Mouse (Mus musculus): ENCODE results near the gene Col4a1. TPM values are rescaled to one million over a fixed set of nuclear protein-coding genes. Genes with fewer than 3 reads are reported as not detected.

Col4a1 gene
- polyA plus RNA-seq, 1 experiment from 2014 or later, result 289 TPM

DNA sequence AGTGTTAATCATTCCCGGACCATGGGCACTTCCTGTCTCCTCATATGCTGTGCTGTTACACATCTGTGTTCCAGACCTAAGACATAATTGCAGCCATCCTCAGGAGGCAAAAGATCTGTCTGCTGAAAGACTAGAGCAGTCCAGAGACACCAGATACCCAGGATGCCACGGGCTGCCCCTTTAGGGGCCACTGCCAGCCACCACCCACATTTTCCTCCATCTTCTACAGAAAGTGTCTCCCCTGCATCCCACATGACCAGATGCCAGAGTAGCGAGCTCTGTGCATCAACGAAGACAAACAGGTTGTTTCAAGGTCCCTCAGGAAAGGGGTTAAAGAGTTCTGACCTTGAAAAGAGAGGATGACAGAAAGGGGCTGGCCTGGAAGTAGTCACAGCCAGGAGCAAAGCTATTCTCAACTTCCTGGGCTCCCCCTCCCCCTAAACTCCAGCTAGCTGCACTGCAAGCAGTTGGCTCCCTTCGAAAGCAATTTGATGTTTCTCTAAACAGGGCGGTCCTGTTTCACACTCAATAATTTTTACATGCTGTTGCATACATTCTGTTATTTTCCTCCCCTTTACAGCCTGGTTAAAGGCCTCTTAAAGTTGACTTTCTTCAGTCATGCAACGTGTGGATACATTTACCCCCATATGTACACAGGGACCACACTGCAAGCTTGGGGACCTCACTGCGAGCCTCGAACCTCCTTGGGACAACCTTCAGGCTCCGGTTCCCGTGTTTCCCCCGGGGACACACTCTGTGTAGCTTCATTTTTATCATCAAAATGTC, 13.9 kb downstream of the Col4a1 start:
- H3K27me3 ChIP-seq (replicated peaks; ENCODE audit: control insufficient read depth, insufficient read depth, low read length), result no peaks in the 10 kb centered on the region
- H3K9ac ChIP-seq (ENCODE audit: low read depth, low read length), result no peak overlapping the region
- ATAC-seq (ENCODE audit: low read depth) (peak; percentile 63; the same call in 1 of the 2 replicates), DNase-seq (ENCODE audit: low spot score) (peak; percentile 74)
- H3K27ac ChIP-seq (replicated peaks; ENCODE audit: low read depth, low read length), result peak overlapping the region; percentile 59
- H3K4me3 ChIP-seq (ENCODE audit: low read depth, low read length), result no peak overlapping the region
- H3K4me2 ChIP-seq (ENCODE audit: low read depth, low read length), result peak overlapping the region; percentile 19; the same call in 1 of the 2 replicates
- H3K36me3 ChIP-seq (ENCODE audit: control insufficient read depth, insufficient read depth, low read length), result no peaks in the 10 kb centered on the region
- 24% methylated on average over 12 of the region's 12 CpGs for WGBS
- no peaks in the 10 kb centered on the region for H3K9me3 ChIP-seq (ENCODE audit: control insufficient read depth, low read length)
- H3K4me1 ChIP-seq (ENCODE audit: control insufficient read depth, insufficient read depth, low read length), result peaks cover 23% of the 10 kb centered on the region

- no peaks in the 10 kb centered on the region for H3K9me3 ChIP-seq (ENCODE audit: control insufficient read depth, low read length)
- WGBS, result 68% methylated on average over 8 of the region's 8 CpGs
- H3K4me3 ChIP-seq (ENCODE audit: low read depth, low read length), result no peak overlapping the region
- no peak for ATAC-seq (ENCODE audit: low read depth)
- no peaks in the 10 kb centered on the region for H3K36me3 ChIP-seq (ENCODE audit: control insufficient read depth, insufficient read depth, low read length)
- no peaks in the 10 kb centered on the region for H3K27me3 ChIP-seq (replicated peaks; ENCODE audit: control insufficient read depth, insufficient read depth, low read length)
- DNase-seq (ENCODE audit: low spot score), result peak; percentile 37
- H3K4me2 ChIP-seq (ENCODE audit: low read depth, low read length), result no peak overlapping the region
- H3K9ac ChIP-seq (ENCODE audit: low read depth, low read length), result no peak overlapping the region
- peaks cover 23% of the 10 kb centered on the region for H3K4me1 ChIP-seq (ENCODE audit: control insufficient read depth, insufficient read depth, low read length)
- no peak overlapping the region for H3K27ac ChIP-seq (replicated peaks; ENCODE audit: low read depth, low read length)
Measured at GRCm38 (mm10) chr8:11297141-11297838, 15.3 kb downstream of the Col4a1 start.

- Histone ChIP-seq H3K27me3 (replicated peaks; ENCODE audit: control insufficient read depth, insufficient read depth, low read length) (no peaks in the 10 kb centered on the region), H3K27ac (replicated peaks; ENCODE audit: low read depth, low read length) (no peak overlapping the region), H3K36me3 (ENCODE audit: control insufficient read depth, insufficient read depth, low read length) (no peaks in the 10 kb centered on the region), H3K4me1 (ENCODE audit: control insufficient read depth, insufficient read depth, low read length) (peaks cover 23% of the 10 kb centered on the region), H3K4me2 (ENCODE audit: low read depth, low read length) (no peak overlapping the region), H3K9me3 (ENCODE audit: control insufficient read depth, low read length) (no peaks in the 10 kb centered on the region), H3K9ac (ENCODE audit: low read depth, low read length) (no peak overlapping the region), H3K4me3 (ENCODE audit: low read depth, low read length) (no peak overlapping the region)
- WGBS, result 83% methylated on average over 10 of the region's 10 CpGs
- no peak for ATAC-seq (ENCODE audit: low read depth)
- no peak for DNase-seq (ENCODE audit: low spot score)
Measured at GRCm38 (mm10) chr8:11296282-11296943, 16.2 kb downstream of the Col4a1 start.

- peak; percentile 81 for DNase-seq (ENCODE audit: low spot score)
- no peak overlapping the region for H3K27ac ChIP-seq (replicated peaks; ENCODE audit: low read depth, low read length)
- H3K4me1 ChIP-seq (ENCODE audit: control insufficient read depth, insufficient read depth, low read length), result peaks cover 7% of the 10 kb centered on the region; the same call in 1 of the 2 replicates
- H3K9ac ChIP-seq (ENCODE audit: low read depth, low read length), result no peak overlapping the region
- H3K4me3 ChIP-seq (ENCODE audit: low read depth, low read length), result no peak overlapping the region
- peak; percentile 56; the same call in 1 of the 2 replicates for ATAC-seq (ENCODE audit: low read depth)
- 45% methylated on average over 3 of the region's 3 CpGs for WGBS
- no peaks in the 10 kb centered on the region for H3K27me3 ChIP-seq (replicated peaks; ENCODE audit: control insufficient read depth, insufficient read depth, low read length)
- no peaks in the 10 kb centered on the region for H3K36me3 ChIP-seq (ENCODE audit: control insufficient read depth, insufficient read depth, low read length)
- H3K9me3 ChIP-seq (ENCODE audit: control insufficient read depth, low read length), result no peaks in the 10 kb centered on the region
- H3K4me2 ChIP-seq (ENCODE audit: low read depth, low read length), result no peak overlapping the region
Measured at GRCm38 (mm10) chr8:11292611-11293010, 20.0 kb downstream of the Col4a1 start.

DNA sequence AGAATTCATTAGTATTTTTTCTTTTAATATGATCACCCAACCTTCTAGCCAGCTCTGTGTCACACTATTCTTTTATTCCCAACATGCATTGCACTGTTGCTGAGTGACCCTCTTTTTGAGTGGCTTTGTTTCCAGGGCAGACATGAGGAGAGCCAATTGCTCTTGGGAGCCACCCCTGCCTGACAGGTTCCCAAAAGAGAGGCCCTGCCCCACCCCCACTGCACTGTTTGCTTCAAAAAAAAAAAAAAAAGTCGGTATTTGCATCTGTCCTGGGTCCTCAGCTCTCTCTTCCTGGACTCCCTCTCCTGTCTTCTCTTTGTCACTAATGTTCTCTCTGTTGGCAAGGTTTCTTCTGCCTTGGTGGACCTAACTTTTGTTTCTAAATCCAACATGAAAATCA, 22.1 kb downstream of the Col4a1 start:
- no peak overlapping the region for H3K4me3 ChIP-seq (ENCODE audit: low read depth, low read length)
- no peak overlapping the region for H3K27ac ChIP-seq (replicated peaks; ENCODE audit: low read depth, low read length)
- no peaks in the 10 kb centered on the region for H3K27me3 ChIP-seq (replicated peaks; ENCODE audit: control insufficient read depth, insufficient read depth, low read length)
- no peaks in the 10 kb centered on the region for H3K36me3 ChIP-seq (ENCODE audit: control insufficient read depth, insufficient read depth, low read length)
- ATAC-seq (ENCODE audit: low read depth), result no peak
- no peak overlapping the region for H3K9ac ChIP-seq (ENCODE audit: low read depth, low read length)
- 5% methylated on average over 1 of the region's 1 CpGs for WGBS
- no peak for DNase-seq (ENCODE audit: low spot score)
- no peak overlapping the region for H3K4me2 ChIP-seq (ENCODE audit: low read depth, low read length)
- H3K9me3 ChIP-seq (ENCODE audit: control insufficient read depth, low read length), result no peaks in the 10 kb centered on the region
- H3K4me1 ChIP-seq (ENCODE audit: control insufficient read depth, insufficient read depth, low read length), result 0 out of 2 replicates have a peak, but pooled peaks cover 3% of the 10 kb centered on the region

- Histone ChIP-seq H3K36me3 (ENCODE audit: control insufficient read depth, insufficient read depth, low read length) (no peaks in the 10 kb centered on the region), H3K27me3 (replicated peaks; ENCODE audit: control insufficient read depth, insufficient read depth, low read length) (0 out of 2 replicates have a peak, but pooled peaks cover 3% of the 10 kb centered on the region), H3K4me2 (ENCODE audit: low read depth, low read length) (no peak overlapping the region), H3K4me1 (ENCODE audit: control insufficient read depth, insufficient read depth, low read length) (peaks cover 8% of the 10 kb centered on the region; the same call in 1 of the 2 replicates), H3K27ac (replicated peaks; ENCODE audit: low read depth, low read length) (no peak overlapping the region), H3K4me3 (ENCODE audit: low read depth, low read length) (no peak overlapping the region), H3K9ac (ENCODE audit: low read depth, low read length) (no peak overlapping the region), H3K9me3 (ENCODE audit: control insufficient read depth, low read length) (no peaks in the 10 kb centered on the region)
- no peak for DNase-seq (ENCODE audit: low spot score)
- no peak for ATAC-seq (ENCODE audit: low read depth)
- WGBS, result 66% methylated on average over 6 of the region's 6 CpGs
Measured at GRCm38 (mm10) chr8:11288286-11288685, 24.3 kb downstream of the Col4a1 start.

DNA sequence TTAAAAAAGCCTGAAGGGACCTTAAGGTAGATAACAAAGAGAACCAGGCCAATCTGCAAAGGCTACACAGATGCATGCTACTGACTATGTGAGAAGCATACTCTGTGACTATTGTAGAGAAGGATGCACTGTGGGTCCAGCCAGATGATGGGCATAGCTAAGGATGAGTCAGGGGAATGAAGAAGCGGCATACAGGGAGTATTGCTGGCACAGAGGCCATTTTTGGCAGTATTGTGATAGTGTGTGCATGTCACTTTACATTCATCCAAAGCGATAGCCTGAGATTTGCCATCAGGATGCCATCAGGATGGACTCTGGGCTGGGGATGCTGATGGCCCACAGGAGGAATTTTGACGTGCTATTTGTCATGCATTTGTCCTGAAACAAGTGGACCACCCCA, 25.5 kb downstream of the Col4a1 start:
- 74% methylated on average over 3 of the region's 3 CpGs for WGBS
- Histone ChIP-seq H3K27me3 (replicated peaks; ENCODE audit: control insufficient read depth, insufficient read depth, low read length) (0 out of 2 replicates have a peak, but pooled peaks cover 3% of the 10 kb centered on the region), H3K27ac (replicated peaks; ENCODE audit: low read depth, low read length) (no peak overlapping the region), H3K36me3 (ENCODE audit: control insufficient read depth, insufficient read depth, low read length) (no peaks in the 10 kb centered on the region), H3K9me3 (ENCODE audit: control insufficient read depth, low read length) (no peaks in the 10 kb centered on the region), H3K9ac (ENCODE audit: low read depth, low read length) (no peak overlapping the region), H3K4me3 (ENCODE audit: low read depth, low read length) (no peak overlapping the region), H3K4me2 (ENCODE audit: low read depth, low read length) (no peak overlapping the region), H3K4me1 (ENCODE audit: control insufficient read depth, insufficient read depth, low read length) (peaks cover 9% of the 10 kb centered on the region; the same call in 1 of the 2 replicates)
- no peak for ATAC-seq (ENCODE audit: low read depth)
- no peak for DNase-seq (ENCODE audit: low spot score)

DNA sequence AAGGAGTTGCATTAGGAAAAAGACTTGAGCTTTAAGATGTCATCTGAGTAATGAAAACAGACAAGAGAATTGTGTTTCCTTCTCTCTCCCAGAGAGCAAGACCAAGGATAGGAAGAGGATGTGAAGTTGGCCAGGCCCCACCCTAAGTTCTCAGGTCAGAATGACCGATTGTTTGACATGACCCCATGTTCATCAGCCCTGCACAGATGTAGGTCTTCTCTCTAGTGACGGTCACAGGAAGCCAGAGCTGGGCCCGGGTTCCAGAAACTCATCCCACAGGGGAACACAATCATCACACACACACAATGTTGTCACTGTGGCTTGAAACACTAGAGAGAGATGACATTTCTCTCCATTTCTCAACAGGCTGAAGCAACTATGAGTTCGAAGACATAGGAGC, 27.2 kb downstream of the Col4a1 start:
- Histone ChIP-seq H3K27ac (replicated peaks; ENCODE audit: low read depth, low read length) (no peak overlapping the region), H3K4me1 (ENCODE audit: control insufficient read depth, insufficient read depth, low read length) (peaks cover 9% of the 10 kb centered on the region; the same call in 1 of the 2 replicates), H3K27me3 (replicated peaks; ENCODE audit: control insufficient read depth, insufficient read depth, low read length) (0 out of 2 replicates have a peak, but pooled peaks cover 3% of the 10 kb centered on the region), H3K4me3 (ENCODE audit: low read depth, low read length) (no peak overlapping the region), H3K9ac (ENCODE audit: low read depth, low read length) (no peak overlapping the region), H3K4me2 (ENCODE audit: low read depth, low read length) (no peak overlapping the region), H3K9me3 (ENCODE audit: control insufficient read depth, low read length) (no peaks in the 10 kb centered on the region), H3K36me3 (ENCODE audit: control insufficient read depth, insufficient read depth, low read length) (0 out of 2 replicates have a peak, but pooled peaks cover 4% of the 10 kb centered on the region)
- ATAC-seq (ENCODE audit: low read depth) (no peak), DNase-seq (ENCODE audit: low spot score) (no peak)
- WGBS, result 61% methylated on average over 4 of the region's 4 CpGs
